Mouse (Mus musculus): ENCODE results near the gene Trmt1.
"Not testable (repeated sequence)": the region's sequence is repeated elsewhere in the genome, so short reads cannot be mapped to it uniquely, and the experiment has no call there.

Trmt1 gene

GRCm38 (mm10) chr8:84658951-84659350, 27.2 kb upstream of the Trmt1 start:
- DNase-seq (ENCODE audit: inconsistent age in 2 of 2, low spot score in 1 of 2), result no peak

- DNase-seq (ENCODE audit: inconsistent age in 2 of 2, low spot score in 1 of 2), result peak; percentile 68 to 85
Measured at GRCm38 (mm10) chr8:84659936-84660818, 25.9 kb upstream of the Trmt1 start.

GRCm38 (mm10) chr8:84660819-84661457, 25.2 kb upstream of the Trmt1 start:
- DNase-seq (ENCODE audit: inconsistent age in 2 of 2, low spot score in 1 of 2), result peak; percentile 58 to 87

GRCm38 (mm10) chr8:84661458-84661871, 24.6 kb upstream of the Trmt1 start:
- peak; percentile 95 to 97 for DNase-seq (ENCODE audit: inconsistent age in 2 of 2, low spot score in 1 of 2)

GRCm38 (mm10) chr8:84661961-84662571, 24.0 kb upstream of the Trmt1 start:
- peak in 1 of 2 experiments; percentile 72 for DNase-seq (ENCODE audit: inconsistent age in 2 of 2, low spot score in 1 of 2)

GRCm38 (mm10) chr8:84662581-84663065, 23.5 kb upstream of the Trmt1 start, which contains the start of gene Ier2:
TSS of gene Ier2 (minus strand) at chr8:84662852.
- peak; percentile 96 to 99 for DNase-seq (ENCODE audit: inconsistent age in 2 of 2, low spot score in 1 of 2)

- DNase-seq (ENCODE audit: inconsistent age in 2 of 2, low spot score in 1 of 2), result peak; percentile 99
Measured at GRCm38 (mm10) chr8:84663483-84664327, 22.4 kb upstream of the Trmt1 start.

- DNase-seq (ENCODE audit: inconsistent age in 2 of 2, low spot score in 1 of 2), result peak; percentile 88 to 95
Measured at GRCm38 (mm10) chr8:84664566-84665384, 21.3 kb upstream of the Trmt1 start.

GRCm38 (mm10) chr8:84665385-84665893, 20.7 kb upstream of the Trmt1 start:
- DNase-seq (ENCODE audit: inconsistent age in 2 of 2, low spot score in 1 of 2), result no peak

- no peak for DNase-seq (ENCODE audit: inconsistent age in 2 of 2, low spot score in 1 of 2)
Measured at GRCm38 (mm10) chr8:84668081-84668480, 18.0 kb upstream of the Trmt1 start.

GRCm38 (mm10) chr8:84668731-84669485, 17.2 kb upstream of the Trmt1 start:
- DNase-seq (ENCODE audit: inconsistent age in 2 of 2, low spot score in 1 of 2), result no peak

GRCm38 (mm10) chr8:84670295-84671006, 15.7 kb upstream of the Trmt1 start:
- not testable (repeated sequence) for DNase-seq (ENCODE audit: inconsistent age in 2 of 2, low spot score in 1 of 2)

GRCm38 (mm10) chr8:84677305-84677704, 8.8 kb upstream of the Trmt1 start:
- DNase-seq (ENCODE audit: inconsistent age in 2 of 2, low spot score in 1 of 2), result no peak

GRCm38 (mm10) chr8:84681476-84681875, 4.6 kb upstream of the Trmt1 start:
- DNase-seq (ENCODE audit: inconsistent age in 2 of 2, low spot score in 1 of 2), result peak in 1 of 2 experiments; percentile 9

- peak in 1 of 2 experiments; percentile 57 for DNase-seq (ENCODE audit: inconsistent age in 2 of 2, low spot score in 1 of 2)
Measured at GRCm38 (mm10) chr8:84682257-84682656, 3.9 kb upstream of the Trmt1 start.

- DNase-seq (ENCODE audit: inconsistent age in 2 of 2, low spot score in 1 of 2), result peak in 1 of 2 experiments; percentile 6
Measured at GRCm38 (mm10) chr8:84684537-84684936, 1.6 kb upstream of the Trmt1 start.

GRCm38 (mm10) chr8:84687003-84687704, 1.0 kb downstream of the Trmt1 start:
- peak in 1 of 2 experiments; percentile 28 for DNase-seq (ENCODE audit: inconsistent age in 2 of 2, low spot score in 1 of 2)

Measured in adrenal gland, adult (tissue).